Mouse (Mus musculus) lung, postnatal 0 days (tissue): ENCODE data around the gene Rprd1b. TPM values are rescaled to one million over a fixed set of nuclear protein-coding genes. Genes with fewer than 3 reads are reported as not detected.

Source experiments
- ATAC-seq: fragments of 200-750 bp; cut with Nextera tagmentation; 2 replicates; pipeline ENCODE4 v1.8.0; 2017; ENCODE audit warnings: moderate library complexity
- DNase-seq: peaks from one replicate; pipeline ENCODE4 v3.0.0-alpha.2; 2016; ENCODE audit warnings: low spot score
- H3K27ac ChIP-seq: fragments of 300-500 bp; sonication (generic); 2 replicates; pipeline ENCODE4 v1.5.1; 2014; ENCODE audit warnings: antibody characterized with exemption, mild to moderate bottlenecking, low read length, mixed read lengths
- H3K27me3 ChIP-seq: fragments of 300-500 bp; sonication (generic); replicated peaks from 2 replicates; pipeline ENCODE4 v1.6.1; 2014; ENCODE audit warnings: low read length, mixed read lengths; ENCODE audit not compliant: insufficient read depth
- H3K36me3 ChIP-seq: fragments of 300-500 bp; sonication (generic); 2 replicates; pipeline ENCODE4 v1.6.1; 2014; ENCODE audit warnings: low read length, mixed read lengths; ENCODE audit not compliant: insufficient read depth
- H3K4me1 ChIP-seq: fragments of 300-500 bp; sonication (generic); 2 replicates; pipeline ENCODE4 v1.6.1; 2014; ENCODE audit warnings: antibody characterized with exemption, low read depth, low read length, mixed read lengths; ENCODE audit not compliant: insufficient read depth
- H3K4me2 ChIP-seq: fragments of 300-500 bp; sonication (generic); replicated peaks from 2 replicates; pipeline ENCODE4 v1.6.1; 2014; ENCODE audit warnings: low read depth, mild to moderate bottlenecking, low read length, moderate library complexity, mixed read lengths
- H3K4me3 ChIP-seq: fragments of 300-500 bp; sonication (generic); 2 replicates; pipeline ENCODE4 v1.5.1; 2014; ENCODE audit warnings: low read depth, low read length
- H3K9ac ChIP-seq: fragments of 300-500 bp; sonication (generic); replicated peaks from 2 replicates; pipeline ENCODE4 v1.6.1; 2014; ENCODE audit warnings: low read depth, mild to moderate bottlenecking
- H3K9me3 ChIP-seq: fragments of 300-500 bp; sonication (generic); 2 replicates; pipeline ENCODE4 v1.6.1; 2016; ENCODE audit warnings: low read length, mixed read lengths
- CTCF ChIP-seq: IDR thresholded peaks from 2 replicates; pipeline ENCODE4 v1.5.1; 2016; ENCODE audit warnings: antibody characterized with exemption, mild to moderate bottlenecking
- EP300 ChIP-seq: IDR thresholded peaks from 2 replicates; pipeline ENCODE4 v1.6.1; 2016; ENCODE audit warnings: antibody characterized with exemption, mild to moderate bottlenecking, control low read depth
- WGBS: fragments of 180-500 bp; shearing (Covaris S2); extraction: QIAGEN DNeasy Blood & Tissue Kit; methylation state at CpG from one replicate; pipeline ENCODE4 v1.1.7; 2014; 5-methylcytosine and 5-hydroxymethylcytosine counted together
- polyA plus RNA-seq: library from polyadenylated mRNA; unstranded; fragments of >200 nt; fragmentation: Nextera tagmentation; extraction: Ambion mirVana; gene quantifications from 2 replicates; pipeline ENCODE4 v1.2.1, GENCODE M21; 2015

Rprd1b gene
- polyA plus RNA-seq, 1 experiment from 2014 or later: 23.8 TPM

- Histone ChIP-seq H3K36me3 (peaks cover 47% of the 10 kb centered on the region), H3K9me3 (no peaks in the 10 kb centered on the region), H3K27ac (no peak overlapping the region), H3K4me2 (no peak overlapping the region), H3K9ac (no peak overlapping the region), H3K27me3 (no peaks in the 10 kb centered on the region), H3K4me1 (peaks cover 16% of the 10 kb centered on the region), H3K4me3 (no peak overlapping the region)
- WGBS: 59% methylated on average over 6 of the region's 6 CpGs
- no peak for TF ChIP-seq EP300
- TF ChIP-seq CTCF: no peak
- ATAC-seq (no peak), DNase-seq (no peak)
These were observed 94.5 kb downstream of the Rprd1b start for GRCm38 (mm10) chr2:158122814-158123213.

DNA sequence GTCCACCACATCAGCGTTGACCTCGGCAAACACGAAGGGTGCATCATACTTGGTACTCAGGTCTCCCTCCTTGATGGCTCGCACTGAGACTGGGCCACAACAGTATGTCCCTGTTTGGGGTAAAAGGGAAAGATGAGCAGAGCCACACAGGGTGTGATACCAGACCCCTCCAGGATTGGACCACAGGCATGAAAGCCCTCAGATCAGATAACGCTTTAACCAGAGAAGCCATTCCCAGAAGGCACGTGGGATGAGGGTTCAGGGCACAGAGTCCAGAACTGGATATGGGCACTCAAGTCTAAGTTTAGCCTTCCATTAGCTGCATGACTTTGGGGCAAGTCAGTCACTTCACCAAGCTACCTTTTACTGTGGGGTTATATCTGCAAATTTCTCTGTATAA is 98.9 kb downstream of the Rprd1b start:
- peaks cover 58% of the 10 kb centered on the region for H3K36me3 ChIP-seq
- peak overlapping the region; percentile 66 for H3K27ac ChIP-seq
- WGBS: 89% methylated on average over 6 of the region's 6 CpGs

DNA sequence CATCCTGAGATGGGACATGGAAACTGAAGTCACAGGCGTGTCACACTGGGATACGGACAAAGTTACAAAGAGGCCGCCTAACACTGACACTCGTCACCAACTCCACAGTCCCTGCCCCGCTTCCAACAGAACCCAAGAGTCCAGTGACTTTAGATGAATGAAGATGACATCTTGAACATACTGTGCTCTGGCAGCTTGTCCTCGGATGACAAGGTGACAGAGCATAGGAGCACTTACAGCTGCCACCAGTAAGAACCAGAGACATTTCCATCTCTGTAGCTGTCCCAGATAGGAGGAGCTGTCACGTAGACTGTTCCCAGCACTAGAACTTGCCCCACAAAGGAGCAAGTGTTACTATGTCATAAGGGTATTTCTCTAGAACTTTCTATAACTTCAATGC is 99.6 kb downstream of the Rprd1b start:
- Histone ChIP-seq H3K27ac (peak overlapping the region; percentile 81; the same call in 1 of the 2 replicates), H3K4me3 (no peak overlapping the region), H3K27me3 (no peaks in the 10 kb centered on the region), H3K9ac (no peak overlapping the region), H3K9me3 (no peaks in the 10 kb centered on the region), H3K36me3 (peaks cover 56% of the 10 kb centered on the region), H3K4me1 (peaks cover 20% of the 10 kb centered on the region; the same call in 1 of the 2 replicates), H3K4me2 (no peak overlapping the region)
- WGBS: 61% methylated on average over 7 of the region's 7 CpGs
- TF ChIP-seq EP300 (peak; percentile 93), CTCF (0 out of 2 replicates have a peak, but pooled peaks have one; percentile 29)
- DNase-seq: peak; percentile 90
- ATAC-seq: peak; percentile 91

More for the DNA sequence above, 98.9 kb downstream of the Rprd1b start:
- Histone ChIP-seq H3K4me3 (no peak overlapping the region), H3K9ac (no peak overlapping the region), H3K4me1 (peaks cover 21% of the 10 kb centered on the region; the same call in 1 of the 2 replicates), H3K4me2 (no peak overlapping the region), H3K9me3 (no peaks in the 10 kb centered on the region), H3K27me3 (no peaks in the 10 kb centered on the region)
- no peak for TF ChIP-seq CTCF
- no peak for TF ChIP-seq EP300
- DNase-seq (no peak), ATAC-seq (no peak)

DNA sequence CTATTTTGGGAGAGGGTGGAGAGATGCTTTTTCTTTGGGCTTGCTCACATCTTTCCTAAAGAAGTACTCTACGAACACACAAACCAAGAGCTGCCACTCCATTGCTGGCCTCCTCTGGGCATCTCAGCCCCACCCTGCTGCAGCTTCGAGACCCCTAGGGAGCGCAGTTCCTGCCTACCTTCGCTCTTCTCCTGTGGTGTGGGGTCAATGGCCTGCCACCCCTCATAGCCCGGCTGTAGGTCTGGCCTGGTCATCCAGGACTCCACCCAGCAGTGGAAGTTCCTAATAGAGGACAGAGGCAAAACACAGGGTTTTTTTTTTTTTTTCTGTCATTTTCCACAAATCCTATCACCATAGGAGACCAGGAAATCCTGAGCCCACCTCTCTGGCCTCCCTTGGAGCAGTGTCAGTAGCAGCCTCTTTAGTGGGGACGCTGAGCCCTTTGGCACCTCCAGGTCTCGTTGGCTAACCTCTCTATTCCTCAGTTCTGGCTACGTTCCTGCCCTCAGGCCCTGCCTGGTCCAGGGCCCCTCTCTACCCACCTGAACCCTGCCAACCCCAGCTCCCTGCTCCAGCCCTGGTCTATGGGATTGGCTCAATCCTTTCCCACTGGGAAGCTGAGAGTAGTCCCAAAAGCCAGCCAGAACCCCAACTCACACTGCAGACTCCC is 100.3 kb downstream of the Rprd1b start:
- Histone ChIP-seq H3K9me3 (no peaks in the 10 kb centered on the region), H3K27ac (peak overlapping the region; percentile 81), H3K9ac (no peak overlapping the region), H3K4me3 (no peak overlapping the region), H3K27me3 (no peaks in the 10 kb centered on the region), H3K4me2 (no peak overlapping the region), H3K4me1 (peaks cover 16% of the 10 kb centered on the region; the same call in 1 of the 2 replicates), H3K36me3 (peaks cover 55% of the 10 kb centered on the region)
- WGBS: 67% methylated on average over 8 of the region's 8 CpGs
- DNase-seq (no peak), ATAC-seq (0 out of 2 replicates have a peak, but pooled peaks have one; percentile 2)
- TF ChIP-seq CTCF (no peak), EP300 (no peak)

DNA sequence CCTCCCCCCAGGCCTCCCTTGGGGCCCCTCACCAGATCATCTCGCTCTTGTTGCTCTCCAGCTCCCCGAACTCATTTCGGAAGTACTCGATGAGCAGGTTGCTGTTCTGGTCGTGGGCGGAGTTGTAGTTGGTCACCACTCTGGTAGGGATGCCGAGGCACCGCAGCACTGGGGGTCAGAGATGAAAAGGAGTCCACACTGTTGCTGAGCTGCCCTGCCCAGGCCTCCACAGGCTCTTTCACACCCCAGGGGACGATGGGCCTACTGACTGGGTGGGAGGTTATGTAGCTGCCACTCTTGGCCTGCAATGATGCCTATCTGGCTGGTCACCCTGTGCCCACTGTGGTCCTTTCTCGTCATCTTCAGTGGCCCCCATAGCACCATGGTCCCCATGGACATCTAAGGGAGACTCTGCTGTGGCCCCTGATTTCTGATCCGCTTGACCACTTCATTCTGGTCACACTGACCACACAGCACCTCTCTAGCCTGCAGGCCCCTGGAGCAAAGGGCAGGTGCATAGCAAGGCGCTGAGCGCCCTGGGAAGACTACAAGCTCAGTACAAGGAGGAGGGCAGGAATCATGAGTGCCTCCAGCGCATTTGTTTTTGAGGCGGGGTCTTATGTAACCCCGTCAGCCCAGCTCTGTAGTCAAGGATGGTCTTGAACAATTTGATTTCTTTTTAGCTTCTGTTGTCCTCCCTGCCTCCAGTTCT is 101.2 kb downstream of the Rprd1b start:
- no peak overlapping the region for H3K9ac ChIP-seq
- H3K27ac ChIP-seq: peak overlapping the region; percentile 81
- H3K4me2 ChIP-seq: no peak overlapping the region
- H3K4me3 ChIP-seq: no peak overlapping the region
- DNase-seq: no peak
- no peak for ATAC-seq
- no peaks in the 10 kb centered on the region for H3K27me3 ChIP-seq
- WGBS: 82% methylated on average over 16 of the region's 16 CpGs
- TF ChIP-seq EP300 (no peak), CTCF (no peak)
- no peaks in the 10 kb centered on the region for H3K9me3 ChIP-seq
- peaks cover 53% of the 10 kb centered on the region for H3K36me3 ChIP-seq
- H3K4me1 ChIP-seq: peaks cover 16% of the 10 kb centered on the region; the same call in 1 of the 2 replicates

DNA sequence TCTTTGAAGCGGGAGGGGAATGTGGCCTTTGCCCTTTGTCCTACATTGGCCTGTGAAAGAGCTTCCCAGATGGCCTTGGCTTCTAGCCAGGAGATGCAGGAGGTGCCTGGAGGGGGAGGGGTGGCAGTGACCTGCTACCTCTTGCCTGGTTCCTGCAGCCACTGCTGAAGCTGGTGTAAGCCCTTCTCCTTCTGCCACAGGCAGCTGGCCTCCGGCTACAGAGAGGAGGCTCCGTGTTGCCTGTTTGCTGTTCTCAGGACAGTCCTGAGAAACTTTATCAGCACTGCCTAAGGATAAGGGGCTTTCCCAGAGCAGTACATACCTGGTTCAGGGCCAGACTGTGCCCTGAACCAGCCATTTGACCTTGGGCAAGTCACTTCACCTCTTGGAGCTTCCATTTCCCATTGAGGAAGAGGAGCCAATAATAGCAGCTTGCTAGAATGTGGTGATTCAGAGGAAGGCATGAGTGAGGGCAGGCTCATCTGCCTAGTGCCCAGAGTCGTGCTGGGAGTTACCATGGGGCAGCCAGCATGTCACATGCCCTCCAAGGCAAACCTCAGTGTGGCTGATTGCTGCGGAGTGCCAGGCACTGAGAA is 102.2 kb downstream of the Rprd1b start:
- Histone ChIP-seq H3K4me3 (no peak overlapping the region), H3K4me1 (peaks cover 16% of the 10 kb centered on the region; the same call in 1 of the 2 replicates), H3K36me3 (peaks cover 50% of the 10 kb centered on the region), H3K4me2 (no peak overlapping the region), H3K9ac (no peak overlapping the region), H3K9me3 (no peaks in the 10 kb centered on the region), H3K27me3 (no peaks in the 10 kb centered on the region), H3K27ac (no peak overlapping the region)
- no peak for TF ChIP-seq EP300
- TF ChIP-seq CTCF: no peak
- WGBS: 42% methylated on average over 5 of the region's 5 CpGs
- DNase-seq (peak; percentile 61), ATAC-seq (no peak)
